Mouse (Mus musculus) liver, embryonic 14.5 days (tissue): ENCODE measurements at regions not wholly inside any gene's neighbourhood (a gene's known extent, or its start where the extent isn't known, plus 50 kb on each side); places are given as distances from the start of the nearest gene placed in this dataset.

Experiments used
- ATAC-seq: fragments of 200-750 bp; cut with Nextera tagmentation; 2 replicates; pipeline ENCODE4 v1.8.0; 2017; ENCODE audit warnings: moderate number of reproducible peaks, mild to moderate bottlenecking, moderate library complexity; ENCODE audit not compliant: insufficient read depth
- DNase-seq, 3 experiments: peaks; one replicate each; pipeline ENCODE4 v3.0.0-alpha.2; 2012 to 2013; ENCODE audit warnings: low read depth in 3 of 3, low spot score in 3 of 3
- H3K27ac ChIP-seq: fragments of 300-500 bp; sonication (generic); 2 replicates; pipeline ENCODE4 v1.5.1; 2014; ENCODE audit warnings: moderate library complexity, mild to moderate bottlenecking, control low read depth, inconsistent platforms
- H3K27me3 ChIP-seq: fragments of 300-500 bp; sonication (generic); 2 replicates; pipeline ENCODE4 v1.6.1; 2014; ENCODE audit warnings: mild to moderate bottlenecking, low read length, moderate library complexity; ENCODE audit not compliant: control insufficient read depth, insufficient read depth
- H3K36me3 ChIP-seq: fragments of 300-500 bp; sonication (generic); replicated peaks from 2 replicates; pipeline ENCODE4 v1.6.1; 2014; ENCODE audit warnings: low read depth; ENCODE audit not compliant: control insufficient read depth, insufficient read depth
- H3K4me1 ChIP-seq, 2 experiments: fragments of 200-500 bp in 1 of 2; fragments of 300-500 bp in 1 of 2; sonication (generic) in 1 of 2; replicated peaks; 2 replicates each; pipeline ENCODE4 v1.6.1; 2012 to 2014; ENCODE audit warnings: antibody characterized with exemption in 1 of 2, inconsistent platforms in 1 of 2, low read length in 1 of 2; ENCODE audit not compliant: control insufficient read depth in 2 of 2, insufficient read depth in 2 of 2
- H3K4me2 ChIP-seq: fragments of 300-500 bp; sonication (generic); 2 replicates; pipeline ENCODE4 v1.6.1; 2014; ENCODE audit warnings: low read depth, mild to moderate bottlenecking, control low read depth, moderate library complexity
- H3K4me3 ChIP-seq, 2 experiments: fragments of 200-500 bp in 1 of 2; fragments of 300-500 bp in 1 of 2; sonication (generic) in 1 of 2; 2 replicates each; pipeline ENCODE4 v1.5.1; 2012 to 2014; ENCODE audit warnings: low read depth in 2 of 2, low read length in 2 of 2, mild to moderate bottlenecking in 2 of 2, control low read depth in 1 of 2, inconsistent platforms in 1 of 2, moderate library complexity in 1 of 2; ENCODE audit not compliant: insufficient read depth in 1 of 2
- H3K9ac ChIP-seq: fragments of 300-500 bp; sonication (generic); replicated peaks from 2 replicates; pipeline ENCODE4 v1.6.1; 2014; ENCODE audit warnings: mild to moderate bottlenecking, control low read depth, moderate library complexity
- H3K9me3 ChIP-seq: fragments of 300-500 bp; sonication (generic); 2 replicates; pipeline ENCODE4 v1.6.1; 2016; ENCODE audit warnings: low read length, mixed read lengths; ENCODE audit not compliant: control insufficient read depth
- CTCF ChIP-seq: IDR thresholded peaks from 2 replicates; pipeline ENCODE4 v1.5.1; 2016; ENCODE audit warnings: antibody characterized with exemption, low read depth, control low read depth
- EP300 ChIP-seq: IDR thresholded peaks from 2 replicates; pipeline ENCODE4 v1.6.1; 2016; ENCODE audit warnings: antibody characterized with exemption, low read depth
- WGBS: fragments of 180-500 bp; shearing (Covaris S2); extraction: QIAGEN DNeasy Blood & Tissue Kit; methylation state at CpG from one replicate; pipeline ENCODE4 v1.1.7; 2014; ENCODE audit not compliant: insufficient replicate concordance; 5-methylcytosine and 5-hydroxymethylcytosine counted together

- Histone ChIP-seq H3K27me3 (no peaks in the 10 kb centered on the region), H3K9ac (no peak overlapping the region), H3K9me3 (no peaks in the 10 kb centered on the region), H3K4me3 (no peak overlapping the region), H3K4me1 (no peaks in the 10 kb centered on the region), H3K36me3 (no peaks in the 10 kb centered on the region), H3K27ac (no peak overlapping the region), H3K4me2 (no peak overlapping the region)
- DNase-seq (no peak), ATAC-seq (no peak)
- 57% methylated on average over 3 of the region's 3 CpGs for WGBS
- no peak for TF ChIP-seq EP300
- no peak for TF ChIP-seq CTCF
These were observed 435.0 kb downstream of the Olfm4 start for GRCm38 (mm10) chr14:80418810-80419325.

GRCm38 (mm10) chr14:80443820-80444219, 459.9 kb downstream of the Olfm4 start:
- Histone ChIP-seq H3K27me3 (no peaks in the 10 kb centered on the region), H3K4me1 (no peaks in the 10 kb centered on the region), H3K4me2 (no peak overlapping the region), H3K9ac (no peak overlapping the region), H3K36me3 (no peaks in the 10 kb centered on the region), H3K4me3 (no peak overlapping the region), H3K27ac (no peak overlapping the region), H3K9me3 (no peaks in the 10 kb centered on the region)
- TF ChIP-seq EP300 = no peak
- no peak for TF ChIP-seq CTCF
- ATAC-seq = no peak
- no peak for DNase-seq

- no peak overlapping the region for H3K4me2 ChIP-seq
- H3K27ac ChIP-seq = no peak overlapping the region
- H3K4me3 ChIP-seq = no peak overlapping the region
- WGBS = 53% methylated on average over 1 of the region's 1 CpGs
- H3K36me3 ChIP-seq = no peaks in the 10 kb centered on the region
- no peak for ATAC-seq
- no peaks in the 10 kb centered on the region for H3K27me3 ChIP-seq
- no peaks in the 10 kb centered on the region for H3K4me1 ChIP-seq
- DNase-seq = no peak
- H3K9me3 ChIP-seq = no peaks in the 10 kb centered on the region
- H3K9ac ChIP-seq = no peak overlapping the region
- TF ChIP-seq EP300 (no peak), CTCF (no peak)
These were observed 487.6 kb downstream of the Olfm4 start for GRCm38 (mm10) chr14:80471470-80471869.

GRCm38 (mm10) chr14:80479918-80480317, 496.0 kb downstream of the Olfm4 start:
- Histone ChIP-seq H3K4me1 (no peaks in the 10 kb centered on the region), H3K9me3 (no peaks in the 10 kb centered on the region), H3K4me2 (no peak overlapping the region), H3K4me3 (no peak overlapping the region), H3K27ac (no peak overlapping the region), H3K27me3 (no peaks in the 10 kb centered on the region), H3K9ac (no peak overlapping the region), H3K36me3 (no peaks in the 10 kb centered on the region)
- ATAC-seq = no peak
- DNase-seq = no peak
- no peak for TF ChIP-seq EP300
- no peak for TF ChIP-seq CTCF

GRCm38 (mm10) chr14:80482771-80483170, 498.9 kb downstream of the Olfm4 start:
- Histone ChIP-seq H3K9me3 (no peaks in the 10 kb centered on the region), H3K4me1 (no peaks in the 10 kb centered on the region), H3K4me3 (no peak overlapping the region), H3K4me2 (no peak overlapping the region), H3K27ac (no peak overlapping the region), H3K9ac (no peak overlapping the region), H3K27me3 (no peaks in the 10 kb centered on the region), H3K36me3 (no peaks in the 10 kb centered on the region)
- TF ChIP-seq CTCF (no peak), EP300 (no peak)
- DNase-seq (no peak), ATAC-seq (no peak)
- WGBS = 51% methylated on average over 3 of the region's 3 CpGs
